Mouse (Mus musculus): ENCODE data around the gene Rnd2. TPM values are rescaled to one million over a fixed set of nuclear protein-coding genes. Genes with fewer than 3 reads are reported as not detected.

Gene Rnd2
- polyA plus RNA-seq, 1 experiment from 2014 or later: 6.3 TPM

DNA sequence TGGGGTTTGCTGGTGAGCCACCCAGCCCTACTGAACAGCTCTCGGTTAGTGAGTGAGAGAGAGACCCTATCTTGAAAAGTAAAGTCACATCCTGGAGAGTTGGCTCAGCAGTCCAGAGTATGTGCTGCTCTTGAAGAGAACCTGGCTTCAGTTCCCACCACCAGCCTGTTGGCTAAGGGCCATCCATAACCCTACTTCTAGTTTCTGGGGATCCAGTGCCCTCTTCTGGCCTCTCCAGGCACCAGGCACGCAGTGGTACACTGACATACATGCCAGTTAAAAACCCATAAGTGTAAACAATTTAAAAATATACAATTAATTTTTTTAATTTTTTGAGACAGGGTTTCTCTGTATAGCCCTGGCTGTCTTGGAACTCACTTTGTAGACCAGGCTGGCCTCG lies 14.4 kb upstream of the Rnd2 start:
- Histone ChIP-seq H3K27ac (no peak overlapping the region), H3K4me1 (peaks cover 7% of the 10 kb centered on the region), H3K4me3 (no peak overlapping the region), H3K9me3 (replicated peaks) (no peaks in the 10 kb centered on the region), H3K27me3 (ENCODE audit: low read depth, poor library complexity, severe bottlenecking) (no peaks in the 10 kb centered on the region), H3K36me3 (peaks cover 13% of the 10 kb centered on the region)
- WGBS: 85% methylated on average over 3 of the region's 3 CpGs
- DNase-seq (ENCODE audit: low spot score): no peak

GRCm38 (mm10) chr11:101451536-101451935 lies 13.3 kb upstream of the Rnd2 start:
- no peak for DNase-seq (ENCODE audit: low spot score)
- Histone ChIP-seq H3K27ac (no peak overlapping the region), H3K9me3 (replicated peaks) (no peaks in the 10 kb centered on the region), H3K27me3 (ENCODE audit: low read depth, poor library complexity, severe bottlenecking) (no peaks in the 10 kb centered on the region), H3K4me3 (no peak overlapping the region), H3K36me3 (peaks cover 4% of the 10 kb centered on the region), H3K4me1 (peaks cover 7% of the 10 kb centered on the region)
- WGBS: 93% methylated on average over 10 of the region's 10 CpGs

DNA sequence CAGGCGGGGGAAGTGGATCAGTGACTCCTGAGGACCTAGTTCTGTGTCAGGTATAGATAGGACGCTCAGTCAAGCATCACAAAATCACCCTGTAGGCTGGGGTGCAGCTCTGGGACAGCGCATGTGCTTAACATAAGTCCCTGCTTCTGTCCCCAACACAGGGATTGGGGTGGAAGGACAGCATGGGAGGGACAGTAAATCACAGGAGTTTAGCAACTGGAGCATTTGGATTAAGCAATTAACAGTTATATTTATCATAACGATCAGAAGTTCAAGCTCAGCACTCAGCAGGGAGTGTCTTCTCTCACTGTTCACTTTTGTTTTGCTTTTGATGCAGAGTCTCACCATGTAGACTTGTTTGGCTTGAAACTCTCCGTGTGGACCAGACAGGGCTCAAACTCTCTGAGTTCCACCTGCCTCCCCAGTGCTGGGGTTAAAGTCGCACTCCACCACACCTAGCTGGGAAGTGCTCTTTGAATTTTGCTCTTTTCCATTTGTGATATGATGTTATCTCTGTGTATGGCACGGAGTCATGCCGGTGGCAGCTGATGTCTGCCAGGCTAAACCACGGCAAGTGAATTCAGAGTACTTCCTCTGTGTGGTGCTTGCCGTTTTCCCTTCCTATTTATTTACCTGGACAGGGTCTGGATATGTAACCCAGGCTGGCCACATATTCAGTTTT lies 12.6 kb upstream of the Rnd2 start:
- WGBS: 78% methylated on average over 10 of the region's 10 CpGs
- Histone ChIP-seq H3K27me3 (ENCODE audit: low read depth, poor library complexity, severe bottlenecking) (no peaks in the 10 kb centered on the region), H3K9me3 (replicated peaks) (no peaks in the 10 kb centered on the region), H3K4me3 (no peak overlapping the region), H3K36me3 (no peaks in the 10 kb centered on the region), H3K27ac (no peak overlapping the region), H3K4me1 (peaks cover 7% of the 10 kb centered on the region)
- no peak for DNase-seq (ENCODE audit: low spot score)

- peaks cover 23% of the 10 kb centered on the region for H3K4me1 ChIP-seq
- DNase-seq (ENCODE audit: low spot score): no peak
Observed at GRCm38 (mm10) chr11:101454702-101455101, 10.1 kb upstream of the Rnd2 start.

GRCm38 (mm10) chr11:101455627-101456026 lies 9.2 kb upstream of the Rnd2 start:
- peaks cover 4% of the 10 kb centered on the region; the same call in 1 of the 2 replicates for H3K36me3 ChIP-seq
- peaks cover 31% of the 10 kb centered on the region for H3K4me1 ChIP-seq
- H3K9me3 ChIP-seq (replicated peaks): no peaks in the 10 kb centered on the region
- 88% methylated on average over 7 of the region's 7 CpGs for WGBS
- no peak overlapping the region for H3K4me3 ChIP-seq
- H3K27me3 ChIP-seq (ENCODE audit: low read depth, poor library complexity, severe bottlenecking): no peaks in the 10 kb centered on the region
- no peak overlapping the region for H3K27ac ChIP-seq
- no peak for DNase-seq (ENCODE audit: low spot score)

More at GRCm38 (mm10) chr11:101454702-101455101, 10.1 kb upstream of the Rnd2 start:
- Histone ChIP-seq H3K27me3 (ENCODE audit: low read depth, poor library complexity, severe bottlenecking) (no peaks in the 10 kb centered on the region), H3K36me3 (no peaks in the 10 kb centered on the region), H3K4me3 (no peak overlapping the region), H3K9me3 (replicated peaks) (no peaks in the 10 kb centered on the region), H3K27ac (no peak overlapping the region)
- 78% methylated on average over 6 of the region's 6 CpGs for WGBS

DNA sequence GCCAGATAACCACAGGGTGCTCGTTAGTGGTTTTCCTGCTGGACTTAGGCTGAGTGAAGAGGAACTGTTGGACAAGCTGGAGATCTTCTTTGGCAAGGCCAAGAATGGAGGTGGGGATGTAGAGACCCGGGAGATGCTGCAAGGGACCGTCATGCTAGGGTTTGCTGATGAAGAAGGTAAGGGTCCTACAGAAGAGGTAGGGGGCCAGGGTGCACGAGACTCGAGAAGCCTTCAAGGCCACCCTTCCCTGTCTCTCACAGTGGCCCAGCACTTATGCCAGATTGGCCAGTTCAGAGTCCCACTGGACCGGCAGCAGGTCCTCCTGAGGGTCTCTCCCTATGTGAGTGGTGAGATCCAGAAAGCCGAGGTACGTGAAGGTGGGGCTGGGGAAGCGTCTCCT lies 7.2 kb upstream of the Rnd2 start:
- peaks cover 7% of the 10 kb centered on the region; the same call in 1 of the 2 replicates for H3K36me3 ChIP-seq
- DNase-seq (ENCODE audit: low spot score): no peak
- no peak overlapping the region for H3K27ac ChIP-seq
- peaks cover 40% of the 10 kb centered on the region for H3K4me1 ChIP-seq
- 90% methylated on average over 9 of the region's 9 CpGs for WGBS
- H3K9me3 ChIP-seq (replicated peaks): no peaks in the 10 kb centered on the region
- H3K27me3 ChIP-seq (ENCODE audit: low read depth, poor library complexity, severe bottlenecking): no peaks in the 10 kb centered on the region
- H3K4me3 ChIP-seq: no peak overlapping the region

DNA sequence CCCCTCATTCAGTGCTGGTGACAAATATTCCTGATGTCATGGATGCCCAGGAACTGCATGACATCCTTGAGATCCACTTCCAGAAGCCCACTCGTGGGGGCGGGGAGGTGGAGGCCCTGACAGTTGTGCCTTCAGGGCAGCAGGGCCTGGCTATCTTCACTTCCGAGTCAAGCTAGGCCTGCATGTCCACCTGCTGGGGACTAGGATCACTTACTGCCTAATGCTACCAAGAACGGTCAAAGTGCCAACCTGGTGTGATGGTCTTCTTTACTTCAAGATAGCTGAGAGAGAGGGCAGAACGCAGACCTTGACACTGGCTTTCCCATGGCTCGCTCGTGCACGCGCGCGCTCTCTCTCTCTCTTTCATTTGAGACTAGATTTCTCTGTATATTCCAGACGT lies 6.6 kb upstream of the Rnd2 start:
- H3K9me3 ChIP-seq (replicated peaks): no peaks in the 10 kb centered on the region
- H3K36me3 ChIP-seq: peaks cover 7% of the 10 kb centered on the region; the same call in 1 of the 2 replicates
- DNase-seq (ENCODE audit: low spot score): no peak
- H3K4me1 ChIP-seq: peaks cover 46% of the 10 kb centered on the region
- no peaks in the 10 kb centered on the region for H3K27me3 ChIP-seq (ENCODE audit: low read depth, poor library complexity, severe bottlenecking)
- no peak overlapping the region for H3K27ac ChIP-seq
- 84% methylated on average over 12 of the region's 12 CpGs for WGBS
- H3K4me3 ChIP-seq: no peak overlapping the region

DNA sequence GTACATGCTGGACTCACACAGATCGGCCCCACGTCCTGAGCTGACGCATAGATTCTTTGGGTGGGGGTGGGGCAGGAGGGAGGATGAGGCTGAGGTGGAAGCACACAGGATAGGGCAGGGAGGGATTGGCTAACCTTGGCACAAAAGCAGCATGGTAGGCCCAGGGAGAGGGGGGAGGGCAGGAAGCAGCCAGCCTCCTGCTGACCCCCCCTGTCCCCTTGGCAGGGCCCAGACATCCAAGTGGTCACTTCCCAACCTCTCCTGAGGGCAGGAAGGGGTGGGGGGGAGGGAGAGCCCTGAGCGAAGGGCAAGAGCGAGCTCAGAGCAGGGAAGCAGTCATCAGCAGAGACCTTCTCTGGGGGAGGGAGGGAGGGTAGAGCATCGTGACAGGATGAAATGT lies 5.1 kb upstream of the Rnd2 start:
- H3K9me3 ChIP-seq (replicated peaks): no peaks in the 10 kb centered on the region
- no peak for DNase-seq (ENCODE audit: low spot score)
- peak overlapping the region; percentile 27 for H3K27ac ChIP-seq
- H3K27me3 ChIP-seq (ENCODE audit: low read depth, poor library complexity, severe bottlenecking): no peaks in the 10 kb centered on the region
- H3K4me1 ChIP-seq: peaks cover 60% of the 10 kb centered on the region
- H3K4me3 ChIP-seq: no peak overlapping the region
- 26% methylated on average over 6 of the region's 6 CpGs for WGBS
- H3K36me3 ChIP-seq: peaks cover 7% of the 10 kb centered on the region; the same call in 1 of the 2 replicates

GRCm38 (mm10) chr11:101460321-101460720 lies 4.5 kb upstream of the Rnd2 start:
- 86% methylated on average over 15 of the region's 15 CpGs for WGBS
- no peak overlapping the region for H3K4me3 ChIP-seq
- DNase-seq (ENCODE audit: low spot score): no peak
- no peaks in the 10 kb centered on the region for H3K27me3 ChIP-seq (ENCODE audit: low read depth, poor library complexity, severe bottlenecking)
- peaks cover 7% of the 10 kb centered on the region; the same call in 1 of the 2 replicates for H3K36me3 ChIP-seq
- peaks cover 65% of the 10 kb centered on the region for H3K4me1 ChIP-seq
- H3K27ac ChIP-seq: 0 out of 2 replicates have a peak overlapping the region, but pooled peaks have one; percentile 27
- H3K9me3 ChIP-seq (replicated peaks): no peaks in the 10 kb centered on the region

DNA sequence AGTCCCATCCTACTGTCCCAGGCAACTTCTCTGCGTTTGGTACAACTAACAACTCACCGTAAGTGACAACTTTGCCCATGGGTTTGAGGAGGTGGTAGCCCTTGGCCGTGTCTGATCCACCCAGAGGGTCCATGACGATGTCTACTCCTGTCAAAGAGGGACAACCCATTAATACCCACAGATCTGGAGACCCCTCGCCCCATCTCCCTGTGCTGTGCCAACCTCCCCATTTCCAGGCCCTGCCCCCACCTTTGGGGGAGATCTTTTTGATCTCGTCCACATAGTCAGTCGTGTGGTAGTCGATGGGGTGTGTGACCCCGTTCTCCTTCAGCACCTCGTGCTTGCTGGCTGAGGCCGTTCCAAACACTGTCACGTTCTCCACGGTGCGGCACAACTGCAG lies 2.7 kb upstream of the Rnd2 start:
- no peaks in the 10 kb centered on the region for H3K9me3 ChIP-seq (replicated peaks)
- H3K4me1 ChIP-seq: peaks cover 79% of the 10 kb centered on the region
- H3K4me3 ChIP-seq: peak overlapping the region; percentile 2; the same call in 1 of the 2 replicates
- 0 out of 2 replicates have a peak overlapping the region, but pooled peaks have one; percentile 5 for H3K27ac ChIP-seq
- 93% methylated on average over 14 of the region's 14 CpGs for WGBS
- peaks cover 8% of the 10 kb centered on the region for H3K27me3 ChIP-seq (ENCODE audit: low read depth, poor library complexity, severe bottlenecking)
- DNase-seq (ENCODE audit: low spot score): no peak
- H3K36me3 ChIP-seq: peaks cover 7% of the 10 kb centered on the region; the same call in 1 of the 2 replicates

- Histone ChIP-seq H3K4me3 (peak overlapping the region; percentile 2; the same call in 1 of the 2 replicates), H3K27ac (0 out of 2 replicates have a peak overlapping the region, but pooled peaks have one; percentile 5), H3K4me1 (peaks cover 82% of the 10 kb centered on the region), H3K27me3 (ENCODE audit: low read depth, poor library complexity, severe bottlenecking) (peaks cover 10% of the 10 kb centered on the region), H3K9me3 (replicated peaks) (no peaks in the 10 kb centered on the region), H3K36me3 (peaks cover 7% of the 10 kb centered on the region; the same call in 1 of the 2 replicates)
- 46% methylated on average over 13 of the region's 13 CpGs for WGBS
- no peak for DNase-seq (ENCODE audit: low spot score)
Observed at GRCm38 (mm10) chr11:101462583-101463440, 2.0 kb upstream of the Rnd2 start.

DNA sequence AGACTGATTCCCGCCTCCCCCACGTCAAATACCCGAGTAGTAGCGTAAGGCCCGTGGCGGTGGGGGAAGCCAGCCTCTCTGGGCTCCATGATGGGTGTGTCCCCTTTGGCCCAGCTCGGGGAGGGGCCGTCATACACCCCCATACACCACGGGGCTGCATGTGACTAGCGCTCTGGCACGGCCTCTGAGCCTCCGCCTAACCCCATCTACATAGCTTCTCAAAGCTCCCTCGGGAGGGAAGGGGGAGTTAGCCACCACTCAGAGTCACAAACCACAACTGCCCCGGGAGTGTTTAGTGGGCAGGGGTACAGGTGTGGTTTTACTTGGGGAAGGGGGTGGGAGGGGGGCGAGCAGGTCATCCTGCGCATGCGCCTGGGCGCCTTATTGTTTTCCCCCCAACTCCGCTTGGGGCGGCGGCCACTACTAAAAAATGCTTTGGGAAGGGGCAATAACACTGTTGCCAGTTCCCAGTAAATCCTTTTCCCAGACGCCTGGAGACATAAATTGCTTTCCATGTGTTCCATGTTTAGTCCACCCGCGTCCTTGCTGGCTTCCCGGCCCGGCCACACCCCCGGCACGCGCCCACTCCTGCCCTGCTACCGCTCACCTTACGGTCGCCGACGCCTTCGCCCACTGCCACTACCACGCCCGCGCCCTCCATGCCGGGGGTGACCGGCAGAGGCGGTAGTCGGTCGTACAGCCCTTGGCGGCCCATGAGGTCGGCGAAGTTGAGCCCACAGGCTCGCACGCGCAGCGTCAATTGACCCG lies 486 bp downstream of the Rnd2 start:
- Histone ChIP-seq H3K27me3 (ENCODE audit: low read depth, poor library complexity, severe bottlenecking) (peaks cover 30% of the 10 kb centered on the region), H3K36me3 (peaks cover 5% of the 10 kb centered on the region; the same call in 1 of the 2 replicates), H3K4me1 (peaks cover 74% of the 10 kb centered on the region), H3K9me3 (replicated peaks) (no peaks in the 10 kb centered on the region), H3K27ac (peak overlapping the region; percentile 82), H3K4me3 (peak overlapping the region; percentile 67)
- peak; percentile 79 for DNase-seq (ENCODE audit: low spot score)
- WGBS: 1% methylated on average over 51 of the region's 51 CpGs
